Mouse (Mus musculus) left cerebral cortex, adult 18-20 months (tissue): ENCODE measurements at regions not wholly inside any gene's neighbourhood (a gene's known extent, or its start where the extent isn't known, plus 50 kb on each side); places are given as distances from the start of the nearest gene placed in this dataset.

Experiments used
- DNase-seq, 2 experiments: peaks; one replicate each; pipeline ENCODE4 v3.0.0; 2021 to 2022; ENCODE audit warnings: low spot score in 2 of 2, mixed read lengths in 1 of 2

DNA sequence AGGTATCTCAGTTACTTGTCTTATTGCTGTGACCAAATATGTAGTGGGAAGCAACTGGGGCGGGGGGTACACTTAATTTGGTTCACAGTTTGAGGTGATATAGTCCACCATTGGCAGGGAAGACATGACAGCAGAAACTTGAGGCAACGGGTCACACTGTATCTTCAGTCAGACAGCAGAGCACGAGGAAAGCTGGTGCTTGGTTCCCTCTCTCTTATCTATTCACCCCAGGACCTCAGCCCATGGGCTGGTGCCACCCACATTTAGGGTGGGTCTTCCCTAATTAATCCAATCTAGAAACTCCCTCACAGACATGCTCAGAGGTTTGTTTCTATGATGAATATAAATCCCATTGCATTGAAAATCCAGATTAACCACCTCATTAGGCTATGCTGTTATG, 56.5 kb downstream of the Otud1 start:
- no peak for DNase-seq

DNA sequence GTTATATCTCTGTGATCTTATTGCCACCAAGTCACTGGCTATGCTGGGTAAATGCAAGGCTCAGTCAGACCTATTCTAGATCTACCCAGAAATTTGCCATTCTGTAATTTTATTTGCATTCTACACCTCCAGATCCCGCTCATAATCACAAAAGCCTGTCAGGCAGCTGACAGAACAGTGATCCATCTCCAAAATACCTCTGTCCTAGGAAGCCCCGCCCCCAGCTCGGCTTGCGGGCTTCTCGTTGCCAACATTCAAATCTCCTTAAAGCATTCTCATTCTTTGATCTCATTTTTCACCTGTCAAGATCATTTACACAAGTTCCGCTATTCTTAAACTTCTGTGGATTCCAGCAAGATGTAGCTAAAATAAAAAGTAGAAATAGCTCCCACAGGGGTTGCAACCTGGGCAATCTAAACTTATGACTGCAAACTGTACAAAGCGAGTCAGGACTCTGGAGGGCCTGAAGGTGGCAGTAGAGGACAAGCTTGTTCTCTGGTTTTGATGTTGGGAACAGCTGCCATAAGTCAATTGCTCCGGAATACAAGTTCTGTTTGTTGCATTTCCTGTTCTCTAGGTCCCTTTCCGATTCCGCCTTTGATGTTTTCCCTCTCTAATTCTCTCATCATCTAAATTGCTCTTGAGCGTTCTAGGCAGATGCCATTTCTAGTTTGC, 58.1 kb downstream of the Otud1 start:
- peak; percentile 64 to 77 for DNase-seq

DNA sequence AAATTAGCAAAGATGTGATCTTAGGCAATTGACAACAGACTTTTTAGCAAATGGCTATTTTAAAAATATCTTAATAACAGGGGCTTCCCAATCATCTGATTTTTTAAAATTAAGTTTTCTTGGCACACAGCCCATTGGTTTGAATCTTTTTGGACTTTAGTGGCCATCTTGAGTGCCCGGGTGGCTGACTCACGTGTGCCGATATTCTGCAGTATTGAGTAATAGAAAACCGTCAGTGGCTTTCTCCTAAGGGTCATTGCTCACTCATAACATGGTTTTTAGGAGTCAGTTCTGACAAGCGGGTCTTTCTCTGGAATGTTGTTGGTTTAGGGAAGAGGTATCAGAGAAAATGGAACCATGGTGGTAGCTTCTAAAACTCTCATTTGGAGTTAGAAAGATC, 58.8 kb downstream of the Otud1 start:
- no peak for DNase-seq

DNA sequence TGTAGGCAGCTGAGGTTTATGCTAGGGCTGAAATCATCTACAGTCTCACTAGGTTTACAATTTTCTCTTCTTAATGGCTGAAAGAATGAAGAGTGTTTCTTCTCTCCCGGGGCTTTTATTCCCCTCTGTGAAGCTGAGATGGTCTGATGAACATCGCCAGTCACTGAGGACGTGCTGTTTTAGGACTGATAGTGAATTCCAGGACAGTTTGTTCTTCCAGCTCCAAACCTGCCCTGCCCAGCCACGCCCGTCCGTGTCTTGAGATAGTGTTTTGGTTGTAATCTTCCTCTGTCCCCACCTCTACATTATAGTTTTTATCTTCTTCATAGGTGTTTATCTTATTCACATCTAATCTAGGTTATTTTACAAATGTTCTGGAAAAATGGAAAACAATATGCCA, 68.5 kb downstream of the Otud1 start:
- no peak for DNase-seq

DNA sequence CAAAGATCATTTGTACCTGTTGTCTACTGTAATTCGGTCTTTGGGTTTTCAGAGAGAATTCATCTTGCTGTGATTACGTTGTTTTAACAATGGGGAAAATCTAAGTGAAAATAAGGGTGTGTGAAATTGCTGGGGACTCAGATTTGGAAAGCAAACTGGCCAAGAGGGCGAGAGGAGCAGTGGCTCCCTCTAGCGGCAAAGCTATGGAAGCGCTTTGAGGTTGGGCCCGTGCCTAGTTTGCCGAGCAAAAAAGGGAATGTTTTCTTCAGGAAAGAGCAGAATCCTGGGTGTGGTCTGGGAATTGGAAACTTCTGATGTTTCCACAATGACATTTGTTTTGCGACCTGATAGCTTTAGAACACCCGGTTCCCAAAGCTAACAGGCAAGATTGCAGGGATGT, 69.4 kb downstream of the Otud1 start:
- DNase-seq, result peak; percentile 39 to 54

DNA sequence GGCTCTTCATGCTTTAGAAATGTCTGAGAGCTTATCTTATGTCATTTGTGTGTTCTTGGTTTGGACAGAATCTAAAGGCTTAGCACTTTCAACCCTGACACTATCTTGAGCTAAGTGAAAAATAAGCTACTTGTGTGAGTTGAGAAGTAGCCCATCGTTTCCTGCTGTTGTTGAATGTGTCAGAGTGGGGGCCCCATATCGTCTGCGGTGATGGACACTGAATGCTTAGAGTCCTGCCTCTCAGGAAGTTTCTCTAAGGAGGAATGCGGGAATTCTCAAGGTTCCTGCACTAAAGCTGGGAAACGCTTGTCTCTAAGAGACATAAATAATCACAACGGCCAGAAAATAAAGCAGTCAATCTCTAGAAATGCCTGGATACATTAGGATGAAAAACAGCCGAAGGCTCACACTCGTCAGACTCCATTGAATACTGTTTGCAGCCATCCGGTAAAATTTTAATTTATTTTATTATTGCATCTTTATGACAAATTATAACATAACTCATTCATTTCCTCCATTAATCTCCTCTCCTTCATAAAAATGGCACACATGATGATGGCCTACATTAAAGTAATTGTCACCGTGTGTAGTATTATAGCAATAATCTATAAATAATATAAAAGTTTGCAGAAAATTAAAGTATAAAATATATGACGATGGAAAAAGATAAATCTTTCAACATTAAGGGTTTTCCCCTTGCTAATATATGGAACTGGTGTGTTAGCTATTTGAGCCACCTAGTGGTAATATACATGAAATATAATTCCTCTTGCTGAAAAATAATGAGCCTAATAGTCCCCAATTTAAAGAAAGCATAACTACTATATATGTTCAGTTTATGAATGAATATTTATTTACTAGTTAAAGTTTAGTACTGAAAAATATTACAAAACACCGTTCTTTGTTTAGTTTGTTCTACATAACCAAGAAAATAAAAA, 75.6 kb downstream of the Otud1 start:
- DNase-seq, result no peak

DNA sequence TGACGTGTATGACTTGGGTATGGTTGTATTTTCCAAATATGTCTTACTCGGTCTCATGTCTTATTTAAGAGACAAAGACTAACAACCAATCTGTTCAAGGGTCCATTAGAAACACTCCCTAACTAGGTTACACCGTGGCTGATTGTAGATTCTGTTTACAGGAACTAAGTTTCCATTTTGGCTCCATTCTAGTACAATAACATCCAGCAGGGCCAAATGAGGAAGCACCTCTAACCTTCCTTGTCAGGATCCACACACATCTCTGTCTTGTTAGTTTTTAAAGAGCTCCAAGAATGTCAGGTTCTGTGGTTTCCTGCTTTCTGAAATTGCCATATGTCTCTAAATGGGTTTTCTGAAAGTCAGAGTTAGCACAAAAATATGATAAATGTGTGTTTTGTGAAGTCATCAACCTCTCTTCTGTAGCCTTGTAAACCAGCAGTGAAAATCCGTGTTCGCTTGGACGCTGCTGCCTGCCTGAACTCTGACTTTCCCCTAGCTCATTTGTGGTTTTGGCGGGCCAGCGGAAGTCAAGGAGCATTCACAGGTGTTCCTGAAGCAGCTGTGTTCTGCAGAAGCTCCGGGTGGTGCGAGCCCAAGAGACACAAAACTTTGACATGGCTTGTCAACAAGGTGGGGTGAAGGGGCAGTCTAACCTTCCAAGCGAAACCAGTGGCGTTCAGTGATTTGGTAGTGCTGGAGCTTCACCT, 76.8 kb downstream of the Otud1 start:
- no peak for DNase-seq

DNA sequence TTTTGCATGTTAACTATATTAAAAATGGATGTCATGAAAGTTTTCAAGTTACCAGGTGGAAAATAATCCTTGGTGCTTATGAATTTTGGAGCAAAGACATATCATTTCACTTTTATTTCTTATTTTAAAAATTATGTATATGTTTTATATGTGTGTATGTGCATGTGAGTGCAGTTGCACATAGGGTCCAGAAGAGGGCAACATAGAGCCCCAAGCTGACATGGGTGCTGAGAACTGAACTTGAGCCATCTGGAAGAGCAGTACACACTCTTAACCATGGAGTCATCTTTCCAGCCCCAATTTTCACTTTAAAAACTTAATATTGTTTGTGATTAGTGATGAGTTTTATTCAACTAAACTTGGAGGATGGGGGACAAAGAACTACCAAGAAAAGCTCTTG, 84.0 kb downstream of the Otud1 start:
- DNase-seq, result no peak

DNA sequence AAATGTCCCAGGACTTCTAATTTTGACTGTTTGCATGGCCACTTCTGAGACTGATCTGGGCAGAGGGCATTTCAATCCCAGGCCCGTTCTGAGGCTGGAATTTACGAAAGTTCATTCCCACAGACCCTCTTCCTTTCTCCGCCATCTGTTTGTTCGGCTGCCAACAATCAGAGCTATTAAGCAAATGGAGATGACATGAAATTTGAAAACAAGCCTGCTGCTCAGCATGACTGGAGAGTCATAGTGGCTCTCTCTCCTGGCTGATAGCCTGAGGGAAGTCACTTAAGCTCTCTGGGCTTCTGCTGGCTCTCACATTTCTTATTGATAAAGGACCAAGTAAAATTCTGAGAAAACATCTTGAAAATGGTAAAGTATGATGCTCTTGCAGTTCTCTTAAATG, 85.9 kb downstream of the Otud1 start:
- no peak for DNase-seq

DNA sequence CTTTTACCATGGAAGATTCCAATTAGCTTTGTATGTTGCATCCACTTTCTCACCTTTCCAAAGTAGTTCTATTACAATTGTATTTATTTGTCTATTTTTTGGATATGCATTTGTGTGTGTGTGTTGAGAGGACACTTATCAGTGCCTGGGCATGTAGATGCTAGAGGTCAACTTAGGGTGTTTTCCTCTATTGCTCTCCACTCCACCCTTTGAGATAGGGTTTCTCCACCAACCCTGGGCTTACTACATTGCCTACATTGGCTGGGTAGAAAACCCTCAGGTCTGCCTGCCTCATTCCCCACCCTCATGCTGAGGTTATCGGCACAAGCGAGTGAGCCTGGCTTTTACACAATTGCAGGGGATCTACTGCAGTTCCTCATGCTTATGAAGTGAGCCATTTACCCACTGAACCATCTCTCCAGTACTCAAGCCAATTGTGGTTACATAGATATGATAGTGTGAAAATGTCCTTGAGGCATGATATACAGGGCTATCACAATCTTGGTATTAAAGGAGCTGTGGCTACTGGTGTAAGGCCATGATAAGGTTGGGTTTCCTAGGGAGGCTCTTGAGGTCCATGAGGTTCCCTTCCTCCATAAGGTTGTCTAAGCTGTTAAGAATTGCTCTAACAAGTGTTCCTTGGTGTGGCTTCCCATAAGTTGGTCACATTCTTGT, 87.6 kb downstream of the Otud1 start:
- no peak for DNase-seq

DNA sequence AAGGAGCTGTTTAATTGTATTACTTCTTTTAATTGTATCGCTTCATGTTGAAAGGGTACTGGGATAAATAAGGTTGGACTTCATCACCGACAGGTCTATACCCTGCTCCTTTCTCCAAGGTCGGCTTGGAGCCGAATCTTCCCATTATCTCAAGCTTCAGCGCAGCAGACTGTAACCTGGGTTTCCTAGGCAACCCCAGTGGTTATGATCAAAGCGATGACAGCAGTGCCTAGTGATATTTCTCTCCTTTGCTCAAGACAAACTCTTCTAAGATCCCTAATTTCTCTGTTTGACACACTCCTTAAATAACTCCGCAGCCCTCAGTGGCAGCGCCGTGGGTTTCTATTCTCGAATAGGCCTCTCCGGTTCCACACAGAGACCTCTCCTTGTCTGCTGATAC, 95.2 kb downstream of the Otud1 start:
- no peak for DNase-seq

DNA sequence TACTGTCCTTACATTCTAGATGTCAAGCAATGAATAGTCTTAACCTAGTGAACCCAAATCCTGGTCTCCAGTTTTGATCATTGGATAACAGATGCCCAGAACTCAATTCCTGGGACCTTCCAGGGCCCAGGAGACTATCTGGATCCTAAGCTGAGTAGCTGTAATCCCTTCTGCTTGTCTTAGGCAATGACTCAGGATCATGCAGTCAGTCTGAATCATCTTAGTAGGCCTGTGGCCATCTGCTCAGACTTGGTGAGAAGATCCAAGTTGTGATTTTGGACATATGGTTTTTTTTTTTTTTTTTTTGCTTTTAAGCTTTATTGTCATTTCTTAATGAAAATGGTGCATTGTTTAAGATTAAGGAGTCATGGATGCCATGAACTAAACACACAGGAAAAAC, 95.9 kb downstream of the Otud1 start:
- DNase-seq, result peak; percentile 39 to 47

DNA sequence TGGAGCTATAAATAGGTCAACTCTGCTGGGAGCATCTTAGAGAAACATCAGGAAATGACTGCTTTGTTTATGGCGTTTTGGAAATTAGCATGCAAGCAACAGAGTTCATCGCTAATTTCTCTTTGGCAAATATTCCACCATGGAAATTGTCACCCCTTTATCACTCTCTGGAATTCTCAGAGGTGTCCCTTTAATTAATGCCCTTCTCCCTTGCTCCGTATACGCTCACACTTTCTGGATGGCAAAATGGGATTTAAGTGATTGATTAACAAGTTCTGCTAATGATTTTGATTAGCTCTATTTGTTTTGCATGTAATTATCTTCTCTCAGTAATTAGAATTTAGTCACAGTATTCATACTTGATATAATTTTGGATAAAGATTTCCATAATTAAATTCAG, 100.4 kb downstream of the Otud1 start:
- no peak for DNase-seq

DNA sequence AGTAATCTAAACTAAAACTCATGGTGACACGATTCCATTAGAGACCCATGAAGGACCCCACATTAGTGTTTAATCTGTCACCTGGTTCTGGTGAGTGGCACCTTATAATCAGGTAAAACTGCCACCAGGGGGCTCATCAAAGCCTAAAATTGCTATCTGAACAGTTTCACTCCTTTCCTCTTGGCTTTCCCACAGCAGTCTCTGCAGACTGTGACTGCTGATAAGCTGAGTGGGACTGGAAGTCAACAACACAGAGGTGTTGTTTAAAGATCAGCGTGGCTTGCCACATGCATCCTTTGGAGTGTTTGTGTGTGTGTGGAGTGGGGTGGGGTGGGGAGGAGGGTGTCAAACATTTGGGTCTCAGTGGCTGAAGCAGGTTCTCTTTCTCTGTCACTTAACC, 101.6 kb downstream of the Otud1 start:
- DNase-seq, result peak; percentile 13 to 45

DNA sequence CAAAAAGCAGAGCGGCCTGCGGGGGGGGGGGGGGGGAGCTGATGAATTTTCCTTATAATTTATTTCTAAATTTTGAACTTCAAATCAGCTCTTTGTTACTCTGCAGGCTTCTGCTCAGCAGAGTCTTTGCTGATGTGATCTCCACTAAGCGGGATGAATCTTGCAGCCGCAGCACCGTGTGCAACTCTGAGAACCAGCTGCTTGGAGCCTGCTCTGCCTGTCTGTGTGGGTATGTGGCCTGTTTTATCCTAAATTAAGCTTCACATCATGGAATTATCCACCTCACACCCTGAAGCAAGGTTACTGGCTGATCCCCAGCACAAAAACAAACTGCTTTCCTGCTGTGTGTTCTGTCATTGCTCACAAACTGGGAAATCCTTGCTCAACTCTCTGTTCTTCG, 102.0 kb downstream of the Otud1 start:
- peak in 1 of 2 experiments; percentile 19 for DNase-seq

DNA sequence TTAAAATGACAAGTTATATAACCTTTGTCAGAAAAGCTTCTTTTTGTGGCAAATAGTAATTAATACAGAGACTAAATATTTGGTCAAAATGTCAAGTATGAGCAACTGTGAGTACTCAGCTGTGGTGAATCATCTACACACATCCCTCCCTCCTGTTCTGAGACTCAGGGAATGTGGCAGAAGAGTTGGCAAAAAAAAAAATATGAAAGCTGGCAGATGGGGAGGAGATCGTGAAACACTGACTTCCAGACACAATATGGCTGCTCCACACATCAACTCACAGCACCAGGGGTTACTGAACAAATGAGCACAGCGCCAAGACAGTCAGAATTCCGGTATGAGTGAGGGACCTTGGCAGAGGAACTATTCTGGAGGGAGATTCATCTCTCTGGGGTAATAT, 105.4 kb downstream of the Otud1 start:
- peak in 1 of 2 experiments; percentile 15 for DNase-seq

DNA sequence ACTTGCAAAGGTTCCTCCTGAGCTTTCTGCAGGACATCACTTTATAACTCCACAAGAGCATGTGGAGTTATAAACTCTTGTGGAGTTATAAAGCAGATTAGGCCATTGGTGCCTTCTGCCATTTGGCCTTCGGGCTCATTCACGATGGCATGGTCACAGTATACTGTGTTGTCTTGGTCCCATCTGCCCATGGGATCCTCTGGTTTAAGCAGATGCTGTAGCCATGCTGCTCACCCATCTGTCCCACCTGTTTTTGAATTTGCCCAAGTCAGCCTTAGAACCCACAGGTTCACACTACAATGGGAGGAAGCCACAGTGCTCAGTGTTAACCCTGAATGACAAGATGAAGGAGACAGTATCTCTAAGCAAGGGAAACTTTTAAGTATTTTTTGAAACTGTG, 124.7 kb upstream of the Etl4 start:
- DNase-seq, result no peak

DNA sequence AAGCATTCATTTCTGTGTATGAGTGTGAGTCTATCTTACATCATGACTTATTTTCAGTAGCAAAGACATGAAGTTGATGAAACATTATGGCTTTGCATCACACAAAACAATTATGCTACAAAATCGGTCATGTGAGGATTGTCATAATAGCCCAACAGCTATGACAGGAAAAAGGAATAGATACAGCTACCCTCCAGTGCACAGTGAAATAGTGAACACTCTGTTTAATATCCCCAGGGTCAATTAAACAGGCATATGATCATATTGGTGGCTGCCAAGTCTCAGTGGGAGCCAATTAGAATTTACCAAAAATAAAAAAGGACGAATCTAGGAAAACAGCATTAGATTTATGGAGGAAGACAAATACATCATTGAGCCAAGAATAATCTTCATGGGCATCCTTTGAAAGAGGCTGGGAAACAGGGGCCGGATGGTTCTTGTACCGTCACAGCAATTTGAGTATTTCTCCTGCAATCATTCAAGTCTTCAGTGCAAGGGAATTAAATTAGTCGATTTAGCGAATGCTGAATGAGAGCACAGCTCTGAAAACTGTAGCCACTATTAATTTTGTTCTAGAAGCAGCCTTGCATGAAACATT, 123.8 kb upstream of the Etl4 start:
- DNase-seq, result no peak

DNA sequence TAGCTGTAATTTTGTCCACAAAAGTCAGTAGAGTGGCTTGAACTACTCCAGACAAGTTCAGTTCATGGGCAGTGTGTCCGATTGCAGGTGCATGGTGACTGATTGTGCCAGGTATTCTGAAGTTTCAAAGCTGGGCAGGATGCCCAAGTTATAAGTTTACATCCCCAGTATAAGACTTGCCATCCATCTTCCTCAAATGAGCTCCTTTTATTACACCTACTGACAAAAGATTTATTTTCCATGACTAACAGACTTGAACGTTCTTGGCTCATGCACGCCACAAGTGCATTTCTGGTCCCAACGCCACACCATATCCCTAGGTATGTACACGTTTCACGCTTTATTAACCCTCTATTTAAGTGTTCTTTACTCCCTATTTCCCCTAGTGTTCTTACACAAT, 117.4 kb upstream of the Etl4 start:
- no peak for DNase-seq

DNA sequence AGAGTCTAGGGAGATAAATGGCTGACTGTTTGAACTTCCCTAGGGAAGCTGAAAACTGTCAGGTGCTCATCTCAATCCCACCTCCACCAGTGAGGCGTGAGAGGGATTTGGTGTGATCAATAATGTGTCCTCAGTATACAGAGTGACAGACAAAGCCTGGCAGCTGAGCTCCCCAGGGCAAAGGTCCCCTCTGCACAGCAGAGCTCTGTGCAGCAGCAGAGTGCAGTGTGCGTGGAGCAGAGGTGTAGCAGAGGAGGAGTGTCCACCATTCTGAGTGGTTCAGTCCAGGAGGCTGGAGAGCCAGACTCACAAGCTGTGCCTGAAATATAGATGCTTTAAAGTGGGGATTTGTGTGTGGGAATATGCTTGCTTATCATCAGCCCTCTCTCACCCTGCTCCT, 112.8 kb upstream of the Etl4 start:
- DNase-seq, result no peak
